Mouse (Mus musculus) retina, embryonic 14.5 days (tissue): ENCODE results near the gene Shisa5.

Experiments
- DNase-seq: peaks from one replicate; pipeline ENCODE4 v3.0.0-alpha.2; 2015; ENCODE audit warnings: low spot score

Shisa5 gene

GRCm38 (mm10) chr9:109054712-109055111 is 16.3 kb downstream of the Shisa5 start:
- peak; percentile 59 for DNase-seq

GRCm38 (mm10) chr9:109055271-109056030 is 17.1 kb downstream of the Shisa5 start:
- DNase-seq: no peak

GRCm38 (mm10) chr9:109056081-109056690 is 17.8 kb downstream of the Shisa5 start:
- DNase-seq: no peak

GRCm38 (mm10) chr9:109056916-109057315 is 18.6 kb downstream of the Shisa5 start:
- DNase-seq: no peak

DNA sequence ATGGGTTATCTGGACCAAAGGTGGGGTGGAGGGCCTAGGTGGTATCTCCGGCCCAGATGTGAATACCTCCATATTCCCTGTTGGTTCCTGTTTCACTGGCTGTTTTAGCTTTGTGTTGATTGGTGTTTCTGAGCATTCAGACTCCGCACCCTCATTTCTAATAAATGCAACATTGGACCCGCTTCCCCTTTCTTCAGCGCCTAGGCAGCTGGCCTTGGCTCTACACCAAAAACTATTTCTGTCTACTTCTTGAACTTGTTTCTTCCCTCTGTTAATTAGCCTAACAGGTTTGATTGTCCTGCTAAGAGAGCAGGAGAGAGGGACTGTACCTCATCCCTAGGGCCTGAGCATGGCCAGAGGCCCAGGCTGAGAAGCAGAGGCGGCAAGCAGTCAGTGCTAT is 19.2 kb downstream of the Shisa5 start:
- DNase-seq: no peak

DNA sequence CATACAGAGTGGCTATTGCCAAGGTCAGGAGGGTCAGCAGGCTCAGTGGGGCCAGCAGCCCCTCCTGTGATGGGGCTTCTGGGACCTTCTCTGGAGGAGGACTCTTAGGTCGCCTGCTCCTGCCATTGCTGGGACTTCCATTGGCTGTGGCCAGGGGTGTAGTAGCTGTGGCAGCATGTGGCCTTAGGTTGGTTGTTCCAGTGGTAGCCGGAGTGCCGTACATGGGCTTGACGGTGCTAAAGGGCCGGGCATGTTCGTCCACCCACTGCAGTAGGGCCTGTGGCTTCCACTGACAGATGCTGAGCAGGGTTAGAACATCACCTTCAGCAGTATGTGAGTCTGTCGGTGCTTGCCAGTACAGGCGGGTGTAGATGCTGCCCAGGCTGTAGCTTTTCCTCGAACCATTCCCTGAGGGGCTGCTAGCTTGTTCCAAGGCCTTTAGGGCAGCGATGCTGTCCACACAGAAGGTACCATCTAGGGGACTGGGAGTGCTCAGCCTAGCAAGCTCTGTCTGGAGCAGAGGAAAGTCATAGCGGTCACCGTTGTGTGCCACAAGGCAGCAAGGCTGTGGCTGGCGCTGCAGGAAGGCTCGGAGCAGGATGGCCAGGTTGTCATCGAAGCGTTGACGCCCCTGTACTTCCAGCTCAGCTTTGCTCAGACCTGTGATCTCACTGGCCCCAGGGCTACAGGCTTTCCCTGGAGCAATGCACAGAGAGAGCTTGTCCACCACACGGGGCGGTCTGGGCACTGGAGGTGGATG is 19.8 kb downstream of the Shisa5 start:
- no peak for DNase-seq

DNA sequence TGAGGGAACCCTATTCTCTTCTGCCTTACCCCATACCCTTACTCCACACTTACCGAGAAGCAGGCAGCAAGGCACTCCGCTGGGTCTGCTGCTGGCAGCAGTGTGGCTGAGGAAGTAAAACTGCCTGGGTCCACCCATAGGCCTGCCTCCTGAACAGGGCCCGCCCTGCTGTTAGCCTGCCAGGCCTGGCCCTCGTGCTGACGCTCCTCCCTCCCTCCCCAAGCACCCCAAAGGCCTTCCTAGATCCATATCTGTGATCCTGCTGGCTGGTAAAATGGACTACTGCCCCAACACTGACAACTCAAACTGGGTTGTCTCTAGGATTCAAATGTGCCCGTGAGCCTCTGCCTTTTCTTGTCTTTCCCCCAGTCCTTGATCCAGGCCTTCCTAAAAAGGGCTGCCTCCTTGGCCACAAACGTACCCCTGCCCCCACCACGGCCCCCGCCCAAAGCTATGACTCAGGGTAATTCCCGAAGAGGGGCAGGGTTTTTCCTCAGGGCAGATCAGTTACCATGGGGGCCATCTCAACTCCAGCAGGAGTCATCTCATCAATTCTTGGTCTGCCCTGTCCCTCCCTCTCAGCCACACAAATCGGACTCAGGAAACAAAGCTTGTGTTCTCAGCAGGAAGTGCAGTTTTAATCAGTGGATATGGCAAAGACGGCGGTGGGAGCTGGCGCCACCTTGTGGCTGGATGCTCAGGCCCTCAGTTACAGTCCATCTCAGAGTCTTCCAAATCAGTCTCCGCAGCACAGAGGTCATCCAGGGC is 21.0 kb downstream of the Shisa5 start, which contains the start of gene Trex1:
Trex1 (minus strand) TSS at position 599 of the 768 bp plus-strand sequence.
- DNase-seq: peak; percentile 92

- DNase-seq: no peak
Observed at GRCm38 (mm10) chr9:109060184-109060897, 22.0 kb downstream of the Shisa5 start.

GRCm38 (mm10) chr9:109060898-109061295 is 22.5 kb downstream of the Shisa5 start:
- DNase-seq: no peak

- DNase-seq: no peak
Observed at GRCm38 (mm10) chr9:109068095-109068735, 29.9 kb downstream of the Shisa5 start.

DNA sequence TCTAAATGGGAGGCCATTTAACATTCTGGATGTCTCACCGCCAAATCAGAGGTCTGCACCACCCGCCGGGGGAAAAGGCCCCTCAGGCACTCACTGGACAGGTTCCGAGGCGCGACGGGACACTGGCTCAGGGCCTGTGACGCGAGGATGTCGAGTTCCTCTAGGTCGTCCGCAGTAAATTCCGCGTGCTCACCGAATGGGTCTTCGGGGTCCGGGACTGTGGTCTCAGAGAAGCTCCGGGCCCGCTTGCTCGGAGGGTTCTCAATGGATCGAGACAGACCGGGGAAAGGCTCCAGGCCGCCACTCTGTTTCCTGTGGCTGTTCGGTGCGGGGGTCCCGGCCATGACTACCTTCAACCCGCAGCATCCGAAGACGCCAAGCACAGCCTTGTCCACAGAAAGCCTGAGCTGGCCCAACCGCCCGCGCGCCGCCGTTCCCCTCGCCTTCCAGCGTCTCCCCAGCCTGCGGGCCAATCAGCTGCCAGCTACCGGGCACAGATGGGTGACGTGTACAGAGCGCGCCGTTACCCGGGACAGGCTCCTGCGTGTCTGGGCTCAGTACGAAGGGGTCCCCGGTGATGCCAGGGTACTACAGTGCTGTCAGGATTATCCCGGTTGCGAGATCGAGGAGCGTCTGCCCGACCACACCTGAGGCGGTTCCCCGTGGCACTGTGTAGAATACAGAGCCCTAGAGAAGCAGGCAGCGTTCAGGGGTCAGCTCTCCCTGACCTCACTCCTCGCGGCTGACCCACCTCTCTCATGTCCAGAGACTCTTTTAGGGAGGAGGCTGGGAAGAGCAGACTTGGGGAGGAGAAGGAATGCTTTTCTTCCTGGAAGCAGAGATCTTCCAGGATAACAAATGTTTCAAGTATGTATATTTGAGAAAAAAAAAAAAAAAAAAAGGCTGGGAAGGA is 35.6 kb downstream of the Shisa5 start, which contains the start of gene Atrip:
Atrip (minus strand) TSS at position 464 of the 913 bp plus-strand sequence.
- DNase-seq: peak; percentile 91

DNA sequence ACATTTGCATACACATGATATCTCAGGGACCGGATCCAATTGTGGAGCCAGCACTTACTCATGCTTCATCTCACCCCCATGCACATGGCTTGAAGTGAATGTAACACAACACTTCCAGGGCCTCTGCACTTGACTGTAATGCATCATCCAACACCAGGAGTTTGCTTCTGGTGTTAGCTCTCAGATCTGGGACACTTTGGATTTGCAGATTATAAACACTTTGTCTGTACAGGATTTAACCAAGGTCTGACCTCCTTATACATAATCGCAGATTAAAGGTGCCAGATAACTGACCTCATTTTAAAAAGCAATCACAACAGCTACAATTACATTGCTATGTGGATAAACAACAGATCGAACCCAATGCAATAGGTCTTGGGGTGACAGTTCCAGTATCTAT is 42.2 kb downstream of the Shisa5 start:
- no peak for DNase-seq

GRCm38 (mm10) chr9:109081749-109082123 is 43.4 kb downstream of the Shisa5 start:
- no peak for DNase-seq

GRCm38 (mm10) chr9:109082124-109082800 is 43.9 kb downstream of the Shisa5 start, which contains the start of the genes Ccdc51 and Tma7:
TSS of gene Ccdc51 (plus strand) at chr9:109082493.
TSS of gene Tma7 (minus strand) at chr9:109082587.
- DNase-seq: peak; percentile 88

- peak; percentile 68 for DNase-seq
Observed at GRCm38 (mm10) chr9:109084922-109085321, 46.6 kb downstream of the Shisa5 start.

DNA sequence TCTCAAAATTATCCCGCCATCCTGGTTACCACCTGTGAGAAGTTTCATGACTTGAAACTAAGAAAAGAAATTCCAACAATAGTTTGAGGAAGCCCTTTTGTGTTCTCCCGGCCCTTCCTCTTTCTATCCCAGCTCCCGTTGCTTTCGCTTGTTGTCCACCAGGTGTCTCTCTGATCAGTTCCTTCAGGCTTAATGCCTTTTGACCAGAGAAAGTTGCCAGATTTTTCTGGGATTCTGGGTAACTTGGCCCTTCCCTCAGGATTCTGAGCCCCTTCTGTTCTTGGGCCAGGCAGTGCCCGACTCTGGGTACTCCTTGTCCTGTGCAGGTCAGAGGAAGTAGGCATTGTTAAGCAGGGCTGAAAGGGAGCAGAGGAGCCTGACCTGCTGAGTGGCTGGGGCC is 49.6 kb downstream of the Shisa5 start:
- DNase-seq: peak; percentile 67

GRCm38 (mm10) chr9:109090446-109090845 is 52.1 kb downstream of the Shisa5 start:
- DNase-seq: peak; percentile 66

DNA sequence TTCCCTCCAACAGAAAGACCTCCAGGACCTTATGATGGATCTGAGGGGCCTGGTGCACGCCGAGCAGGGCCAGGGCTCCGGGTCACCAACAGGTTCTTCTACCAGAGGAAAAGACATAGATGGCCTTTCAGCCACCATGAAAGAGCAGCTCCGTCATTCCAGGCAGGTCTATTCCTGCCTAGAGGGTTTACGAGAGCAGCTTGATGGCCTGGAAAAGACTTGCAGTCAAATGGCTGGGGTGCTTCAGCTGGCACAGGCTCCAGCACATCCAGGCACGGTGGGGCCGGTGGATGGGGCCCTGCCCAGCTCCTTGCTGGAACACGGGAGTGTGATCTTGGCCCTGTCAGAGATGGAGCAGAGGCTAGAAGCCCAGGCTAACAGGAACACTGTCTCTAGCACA is 53.4 kb downstream of the Shisa5 start:
- DNase-seq: no peak

- DNase-seq: no peak
Observed at GRCm38 (mm10) chr9:109092799-109093198, 54.4 kb downstream of the Shisa5 start.
